Mouse (Mus musculus) thymus, adult 2 months (tissue): ENCODE data around the gene Trpc7.

Source experiments
- CTCF ChIP-seq: fragments of 200-500 bp; IDR thresholded peaks from 2 replicates; pipeline ENCODE4 v1.5.1; 2012; ENCODE audit warnings: mild to moderate bottlenecking, control low read depth, low read length, moderate library complexity, borderline replicate concordance; ENCODE audit not compliant: control insufficient read depth, poor library complexity, insufficient read depth; ENCODE audit errors: extremely low read depth
- POLR2A ChIP-seq: fragments of 200-500 bp; IDR thresholded peaks from 2 replicates; pipeline ENCODE4 v1.6.1; 2012; ENCODE audit warnings: mild to moderate bottlenecking, low read length, control low read depth, moderate library complexity; ENCODE audit not compliant: control insufficient read depth, poor library complexity, insufficient read depth; ENCODE audit errors: extremely low read depth

DNA sequence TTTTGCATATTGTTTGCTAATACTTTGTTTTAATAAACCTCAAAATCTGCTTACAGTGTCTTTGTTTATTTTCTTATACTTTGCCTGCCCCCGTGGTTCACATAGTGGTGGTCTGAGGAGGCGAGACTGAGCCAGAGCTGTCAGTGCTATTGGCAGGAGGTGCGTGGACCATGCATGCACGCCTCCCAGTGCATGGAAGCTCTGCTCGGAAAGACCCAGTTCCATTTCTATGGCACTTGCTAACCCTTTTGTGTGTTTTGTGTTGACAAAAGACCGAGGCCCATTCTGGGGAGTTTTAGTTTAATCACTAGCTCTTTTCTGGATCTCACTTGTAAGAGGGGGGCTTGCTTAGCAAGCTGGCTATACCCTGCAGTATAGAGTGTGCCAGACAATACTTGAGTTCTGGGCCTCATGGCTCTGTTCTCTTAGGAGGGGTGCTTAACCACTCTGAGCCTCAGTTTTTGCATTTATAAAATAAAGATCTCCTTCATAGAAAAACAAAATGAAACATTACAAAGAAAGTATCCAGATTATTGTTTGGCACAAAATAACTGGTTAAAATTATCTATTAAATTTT, 153.4 kb downstream of the Trpc7 start:
- TF ChIP-seq POLR2A (no peak), CTCF (no peak)
